Mouse (Mus musculus) neural tube, embryonic 14.5 days (tissue): ENCODE measurements around the gene Slc5a10. TPM values are rescaled to one million over a fixed set of nuclear protein-coding genes. Genes with fewer than 3 reads are reported as not detected.
"Not testable (repeated sequence)": the region's sequence is repeated elsewhere in the genome, so short reads cannot be mapped to it uniquely, and the experiment has no call there.

Source experiments
- ATAC-seq: fragments of 200-750 bp; cut with Nextera tagmentation; 2 replicates; pipeline ENCODE4 v1.8.0; 2017; ENCODE audit warnings: low read depth, mild to moderate bottlenecking, moderate TSS enrichment, moderate library complexity
- H3K27ac ChIP-seq: fragments of 300-500 bp; sonication (generic); 2 replicates; pipeline ENCODE4 v1.5.1; 2014; ENCODE audit warnings: low read depth, mild to moderate bottlenecking, control low read depth, low read length, moderate library complexity, mixed read lengths
- H3K27me3 ChIP-seq: fragments of 300-500 bp; sonication (generic); 2 replicates; pipeline ENCODE4 v1.6.1; 2014; ENCODE audit warnings: low read length; ENCODE audit not compliant: control insufficient read depth, insufficient read depth
- H3K36me3 ChIP-seq: fragments of 300-500 bp; sonication (generic); 2 replicates; pipeline ENCODE4 v1.6.1; 2014; ENCODE audit warnings: low read length, mixed read lengths; ENCODE audit not compliant: control insufficient read depth, insufficient read depth
- H3K4me1 ChIP-seq: fragments of 300-500 bp; sonication (generic); 2 replicates; pipeline ENCODE4 v1.6.1; 2014; ENCODE audit warnings: low read length; ENCODE audit not compliant: control insufficient read depth, insufficient read depth
- H3K4me2 ChIP-seq: fragments of 300-500 bp; sonication (generic); 2 replicates; pipeline ENCODE4 v1.6.1; 2014; ENCODE audit warnings: mild to moderate bottlenecking, low read depth, low read length, control low read depth
- H3K4me3 ChIP-seq: fragments of 300-500 bp; sonication (generic); 2 replicates; pipeline ENCODE4 v1.5.1; 2014; ENCODE audit warnings: low read depth, low read length, control low read depth, mixed read lengths
- H3K9ac ChIP-seq: fragments of 300-500 bp; sonication (generic); replicated peaks from 2 replicates; pipeline ENCODE4 v1.6.1; 2014; ENCODE audit warnings: low read depth, mild to moderate bottlenecking, control low read depth, low read length, mixed read lengths
- H3K9me3 ChIP-seq: fragments of 300-500 bp; sonication (generic); 2 replicates; pipeline ENCODE4 v1.6.1; 2016; ENCODE audit warnings: low read length; ENCODE audit not compliant: control insufficient read depth
- WGBS: fragments of 180-500 bp; shearing (Covaris S2); extraction: QIAGEN DNeasy Blood & Tissue Kit; methylation state at CpG from one replicate; pipeline ENCODE4 v1.1.7; 2014; 5-methylcytosine and 5-hydroxymethylcytosine counted together
- polyA plus RNA-seq: library from polyadenylated mRNA; unstranded; fragments of >200 nt; fragmentation: Nextera tagmentation; extraction: Ambion mirVana; gene quantifications from 2 replicates; pipeline ENCODE4 v1.2.1, GENCODE M21; 2014

Slc5a10 gene
- polyA plus RNA-seq, 1 experiment from 2014 or later: not detected

DNA sequence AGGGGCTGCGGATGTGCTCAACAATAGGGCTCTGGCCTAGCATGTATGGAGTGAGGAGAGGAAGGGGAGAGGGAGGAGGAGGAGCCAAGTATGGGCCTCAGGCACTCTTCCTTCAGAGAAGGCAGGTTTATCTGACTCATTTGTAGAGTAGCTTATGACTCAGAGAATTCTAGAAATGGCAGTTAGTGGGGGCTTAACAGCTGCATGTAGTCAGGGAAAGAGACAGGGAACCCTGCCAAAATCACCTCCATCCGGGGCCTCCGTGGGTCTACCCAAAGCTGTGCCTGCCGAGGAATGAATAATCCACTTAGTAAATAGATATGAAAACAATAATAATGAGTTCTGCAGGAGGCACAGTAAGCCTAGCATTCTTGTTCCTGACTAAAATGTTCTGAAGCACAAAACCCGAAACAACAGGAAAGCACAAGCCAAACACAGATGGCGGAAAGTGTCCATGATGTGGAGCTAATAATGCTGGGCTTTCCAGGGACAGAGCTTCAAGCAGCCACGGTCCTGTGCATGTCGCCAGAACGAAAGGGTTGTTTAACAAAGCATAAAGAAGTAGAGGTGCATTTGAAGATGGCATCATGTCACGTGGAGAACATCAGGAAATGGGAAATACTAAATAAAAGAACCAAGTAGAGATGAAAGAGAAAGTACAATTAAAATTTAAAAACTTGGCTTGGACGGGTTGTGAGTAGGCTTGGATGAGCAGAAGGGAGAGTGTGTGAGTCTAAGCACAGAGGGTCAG, 75.9 kb downstream of the Slc5a10 start:
- Histone ChIP-seq H3K4me1 (no peaks in the 10 kb centered on the region), H3K4me2 (no peak overlapping the region), H3K9ac (no peak overlapping the region), H3K36me3 (no peaks in the 10 kb centered on the region), H3K9me3 (no peaks in the 10 kb centered on the region), H3K4me3 (no peak overlapping the region), H3K27ac (no peak overlapping the region), H3K27me3 (no peaks in the 10 kb centered on the region)
- no peak for ATAC-seq
- 79% methylated on average over 11 of the region's 11 CpGs for WGBS

DNA sequence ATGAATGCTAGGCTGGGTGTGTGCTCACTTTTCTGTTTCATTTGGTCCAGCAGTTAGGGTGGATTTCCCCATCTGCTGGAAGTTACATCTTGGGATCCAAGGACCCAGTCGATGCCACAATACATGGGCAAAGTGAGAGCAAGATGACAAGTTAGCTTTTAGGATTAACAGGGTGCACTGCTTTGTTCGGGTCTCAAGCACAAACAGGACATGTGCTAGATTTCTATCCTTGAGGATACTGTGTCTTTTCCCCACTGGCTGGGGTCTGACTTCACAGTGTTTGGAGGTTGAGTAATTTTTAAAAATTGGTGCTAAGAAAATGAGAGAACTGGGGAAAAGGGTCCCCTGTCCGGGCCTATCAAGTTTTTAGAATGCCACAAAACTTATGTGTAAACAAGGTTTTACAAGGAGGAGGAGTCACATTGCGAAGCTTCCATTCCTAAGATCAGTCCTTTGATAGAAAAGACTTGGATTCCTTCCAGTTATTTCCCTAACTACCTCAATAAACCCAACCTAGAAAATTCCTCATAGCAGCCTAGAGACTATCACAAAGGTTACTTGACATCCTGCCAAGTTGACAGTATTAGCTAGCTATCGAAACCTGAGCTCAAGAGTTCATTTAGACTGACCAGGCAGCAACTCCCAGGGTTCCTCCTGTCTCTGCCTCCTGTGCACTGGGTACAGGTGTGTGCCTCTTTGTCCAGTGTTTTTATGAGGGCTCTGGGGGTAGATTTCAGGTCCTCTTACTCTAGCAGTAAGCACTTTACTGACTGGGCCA, 77.3 kb downstream of the Slc5a10 start:
- Histone ChIP-seq H3K4me2 (no peak overlapping the region), H3K9me3 (no peaks in the 10 kb centered on the region), H3K27me3 (no peaks in the 10 kb centered on the region), H3K4me3 (no peak overlapping the region), H3K9ac (no peak overlapping the region), H3K36me3 (no peaks in the 10 kb centered on the region), H3K27ac (no peak overlapping the region), H3K4me1 (no peaks in the 10 kb centered on the region)
- ATAC-seq: no peak
- WGBS: 81% methylated on average over 5 of the region's 5 CpGs

DNA sequence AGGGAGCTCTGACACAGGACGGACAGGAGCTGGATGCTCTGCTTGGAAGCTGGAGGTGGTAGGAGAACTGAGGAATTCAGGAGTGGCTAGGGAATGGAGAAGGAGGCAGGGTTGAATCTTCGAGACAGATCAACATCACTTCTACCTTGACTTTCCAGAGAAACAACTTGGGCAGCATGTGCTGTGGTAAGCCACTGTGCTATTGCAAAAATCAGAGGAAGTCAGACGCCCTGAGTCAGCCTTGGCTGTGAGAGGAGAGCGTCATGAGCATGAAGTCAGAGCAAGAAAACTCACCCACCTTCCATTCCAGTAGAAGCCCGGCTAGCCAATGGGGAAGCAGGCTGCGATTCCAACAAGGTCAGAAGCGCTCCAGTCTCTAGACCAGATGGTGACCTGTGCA, 78.5 kb downstream of the Slc5a10 start:
- Histone ChIP-seq H3K4me2 (no peak overlapping the region), H3K36me3 (no peaks in the 10 kb centered on the region), H3K4me1 (no peaks in the 10 kb centered on the region), H3K9ac (no peak overlapping the region), H3K27me3 (no peaks in the 10 kb centered on the region), H3K9me3 (no peaks in the 10 kb centered on the region), H3K27ac (no peak overlapping the region), H3K4me3 (no peak overlapping the region)
- no peak for ATAC-seq
- 83% methylated on average over 7 of the region's 7 CpGs for WGBS

DNA sequence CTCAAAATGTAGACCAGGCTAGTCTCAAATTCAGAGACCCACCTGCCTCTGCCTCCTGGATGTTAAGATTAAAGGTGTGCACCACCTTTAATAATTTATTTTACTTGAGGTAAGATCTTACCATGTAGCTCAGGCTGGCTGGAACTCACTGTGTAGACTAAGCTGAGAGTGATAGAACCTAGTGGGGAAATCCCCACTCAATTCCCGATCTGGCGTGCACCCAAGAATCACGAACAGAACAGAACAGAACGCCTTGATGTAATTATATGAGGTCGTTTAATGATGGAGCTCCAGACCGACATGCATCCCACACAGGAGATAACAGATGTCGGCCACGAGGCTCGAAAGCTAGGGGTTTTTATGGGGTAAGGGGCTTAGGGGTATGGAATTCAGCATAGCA, 80.0 kb downstream of the Slc5a10 start:
- H3K27me3 ChIP-seq, H3K36me3 ChIP-seq, H3K9me3 ChIP-seq, H3K27ac ChIP-seq, H3K4me1 ChIP-seq, ATAC-seq, H3K4me2 ChIP-seq, H3K9ac ChIP-seq, H3K4me3 ChIP-seq: not testable (repeated sequence)
- 69% methylated on average over 9 of the region's 9 CpGs for WGBS

DNA sequence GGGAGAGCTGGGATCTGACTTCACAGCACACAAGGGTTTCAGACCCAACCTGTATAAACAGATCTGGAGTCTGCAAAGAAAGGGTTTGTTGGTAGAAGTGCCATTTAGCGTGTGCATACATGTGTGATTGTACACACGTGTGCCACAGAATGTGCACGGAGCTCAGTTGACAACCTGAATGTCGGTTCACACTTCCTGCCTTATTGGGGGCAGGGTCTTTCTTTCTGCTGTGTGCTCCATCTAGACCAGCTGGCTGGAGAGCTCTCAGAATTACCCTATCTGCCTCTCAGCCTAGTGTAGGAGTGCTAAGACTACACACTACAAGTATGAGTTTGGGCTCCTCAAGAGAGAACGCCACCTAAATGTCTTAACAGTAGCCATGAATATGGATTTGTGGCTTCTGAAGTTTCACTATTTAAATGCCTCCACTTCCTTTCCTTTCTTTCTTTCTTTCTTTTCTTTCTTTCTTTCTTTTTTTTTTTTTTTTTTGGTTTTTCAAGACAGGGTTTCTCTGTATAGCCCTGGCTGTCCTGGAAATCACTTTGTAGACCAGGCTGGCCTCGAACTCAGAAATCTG, 80.9 kb downstream of the Slc5a10 start:
- no peak for ATAC-seq
- Histone ChIP-seq H3K4me1 (no peaks in the 10 kb centered on the region), H3K4me2 (no peak overlapping the region), H3K27ac (no peak overlapping the region), H3K9ac (no peak overlapping the region), H3K36me3 (no peaks in the 10 kb centered on the region), H3K4me3 (no peak overlapping the region), H3K9me3 (no peaks in the 10 kb centered on the region), H3K27me3 (no peaks in the 10 kb centered on the region)
- WGBS: 92% methylated on average over 6 of the region's 6 CpGs

DNA sequence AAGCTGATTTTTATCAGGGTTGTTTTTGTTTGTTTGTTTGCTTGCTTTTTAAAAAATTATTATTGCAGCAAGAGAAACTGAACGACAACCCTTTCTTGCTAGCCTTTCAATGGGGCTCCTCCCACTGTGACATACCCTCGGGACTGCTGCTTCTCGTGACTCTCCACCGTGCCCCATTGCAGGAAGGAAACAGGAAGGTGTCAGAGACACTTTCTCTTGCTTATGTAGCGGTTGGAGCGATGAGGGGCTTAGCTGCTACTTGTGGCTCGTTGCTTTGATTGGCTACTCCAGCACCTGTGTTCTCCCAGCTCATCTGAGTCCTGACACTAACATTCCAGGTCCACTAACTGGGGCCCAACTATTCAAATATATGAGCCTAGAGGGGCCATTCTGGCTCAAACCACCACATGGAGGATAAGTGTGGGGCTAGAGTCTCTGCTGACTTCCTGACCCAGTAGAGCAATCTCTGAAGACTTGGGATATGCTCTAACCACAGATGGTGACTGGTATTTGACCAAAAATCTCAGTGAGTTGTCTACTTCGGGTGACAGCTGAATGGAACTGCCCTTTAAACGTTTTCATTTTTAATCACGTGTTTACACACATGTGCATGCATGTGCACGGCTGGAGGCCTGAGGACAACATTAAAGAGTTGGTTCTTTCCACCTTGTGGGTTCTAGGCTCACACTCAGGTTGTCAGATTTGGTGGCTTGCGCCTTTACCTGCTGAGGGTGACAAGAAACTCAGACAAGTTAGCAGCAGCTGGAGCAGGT, 81.7 kb downstream of the Slc5a10 start:
- no peaks in the 10 kb centered on the region for H3K36me3 ChIP-seq
- no peaks in the 10 kb centered on the region for H3K9me3 ChIP-seq
- no peak overlapping the region for H3K9ac ChIP-seq
- no peak for ATAC-seq
- H3K27ac ChIP-seq: no peak overlapping the region
- no peaks in the 10 kb centered on the region for H3K4me1 ChIP-seq
- H3K4me3 ChIP-seq: no peak overlapping the region
- 84% methylated on average over 12 of the region's 12 CpGs for WGBS
- H3K4me2 ChIP-seq: no peak overlapping the region
- H3K27me3 ChIP-seq: no peaks in the 10 kb centered on the region

DNA sequence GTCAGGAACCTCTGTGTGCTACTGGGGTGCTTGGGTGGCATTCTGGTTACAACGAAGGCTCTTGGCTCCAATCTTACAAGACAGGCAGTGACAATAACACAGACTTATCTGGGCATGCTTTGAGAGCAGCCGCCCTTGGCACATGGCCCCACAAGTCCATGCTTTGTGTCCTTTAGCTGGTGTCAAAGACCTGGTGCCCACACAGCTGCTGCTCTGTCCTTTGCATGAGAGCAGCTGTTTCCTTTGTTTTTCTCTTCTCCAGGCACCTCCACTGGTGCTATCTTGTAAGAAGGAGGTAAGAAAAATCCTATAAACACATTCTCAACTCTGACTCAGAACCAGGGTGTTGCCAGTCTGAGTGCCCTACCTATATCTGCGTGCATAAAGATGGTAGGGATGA, 82.8 kb downstream of the Slc5a10 start:
- H3K4me1 ChIP-seq: no peaks in the 10 kb centered on the region
- H3K4me2 ChIP-seq: no peak overlapping the region
- ATAC-seq: no peak
- H3K9me3 ChIP-seq: no peaks in the 10 kb centered on the region
- H3K9ac ChIP-seq: no peak overlapping the region
- no peaks in the 10 kb centered on the region for H3K27me3 ChIP-seq
- WGBS: 92% methylated on average over 3 of the region's 3 CpGs
- H3K27ac ChIP-seq: no peak overlapping the region
- H3K4me3 ChIP-seq: no peak overlapping the region
- no peaks in the 10 kb centered on the region for H3K36me3 ChIP-seq

DNA sequence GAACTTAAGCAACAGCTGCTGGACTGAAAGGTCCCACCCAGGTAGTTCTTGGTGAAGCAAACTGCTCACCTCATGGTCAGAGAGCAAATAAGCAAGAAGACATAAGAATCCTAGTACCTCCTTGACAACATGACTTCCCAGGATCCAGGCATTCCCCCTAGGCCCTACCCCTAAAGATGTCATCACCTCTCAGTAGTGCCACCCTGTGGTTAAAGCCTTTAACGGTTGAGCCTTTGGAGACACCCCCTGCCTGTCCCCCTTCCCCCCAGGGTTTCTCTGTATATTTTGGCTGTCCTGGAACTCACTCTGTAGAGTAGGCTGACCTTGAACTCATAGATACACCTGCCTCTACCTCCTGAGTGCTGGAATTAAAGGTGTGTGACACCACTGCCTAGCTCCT, 83.2 kb downstream of the Slc5a10 start:
- H3K4me2 ChIP-seq: no peak overlapping the region
- no peaks in the 10 kb centered on the region for H3K36me3 ChIP-seq
- no peak for ATAC-seq
- H3K4me3 ChIP-seq: no peak overlapping the region
- H3K4me1 ChIP-seq: no peaks in the 10 kb centered on the region
- H3K9me3 ChIP-seq: no peaks in the 10 kb centered on the region
- H3K27me3 ChIP-seq: no peaks in the 10 kb centered on the region
- no peak overlapping the region for H3K9ac ChIP-seq
- H3K27ac ChIP-seq: no peak overlapping the region
- WGBS: 74% methylated on average over 1 of the region's 1 CpGs
